Comparison of ENCODE assay signal across 8 mouse cellular contexts in the genomic region with DNA sequence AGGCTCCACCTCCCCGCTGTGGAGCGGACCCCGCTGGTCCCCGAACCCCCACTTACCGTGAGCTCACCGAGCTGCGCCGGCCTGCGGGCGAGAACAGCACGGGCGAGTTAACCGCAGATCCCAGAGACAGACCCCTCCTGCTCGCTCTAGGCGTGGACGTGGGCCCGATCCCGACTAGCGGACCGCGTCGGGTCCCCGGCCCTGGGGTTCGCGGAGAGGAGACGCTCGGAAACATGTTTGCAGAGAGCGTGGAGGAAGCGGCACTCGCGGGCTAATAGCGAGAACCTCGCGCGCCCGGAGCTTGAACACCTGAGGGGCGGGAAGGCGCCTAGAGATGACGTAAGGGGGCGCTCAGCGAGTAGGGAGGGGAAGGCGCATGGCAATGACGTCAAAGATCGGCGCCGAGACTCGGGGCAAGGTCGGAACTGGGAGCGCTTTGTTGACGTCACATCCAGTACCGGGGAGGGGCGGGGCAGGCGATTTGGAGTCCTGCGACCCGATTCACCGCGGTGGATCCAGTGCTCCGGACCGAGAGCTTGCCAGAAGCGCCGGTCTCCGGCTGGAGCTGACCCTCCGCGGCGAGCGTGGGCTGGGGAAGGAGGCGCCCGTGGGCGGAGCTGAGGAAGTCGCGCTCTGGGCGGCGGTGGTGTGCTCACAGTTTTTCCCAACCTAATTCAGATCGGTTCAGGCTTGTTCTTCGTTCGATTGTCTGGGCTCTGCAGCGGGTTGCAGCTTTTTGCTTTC. TPM values are rescaled to one million over a fixed set of nuclear protein-coding genes. Genes with fewer than 3 reads are reported as not detected.
A peak's percentile ranks its signal among the peaks of the same experiment; 100 is the strongest.
DNase-seq lines count a peak whose midpoint lies in the region; ATAC-seq and TF ChIP-seq lines count a peak whose summit lies in the region.

A gene (minus strand): TSS at position 324 of the 744 bp plus-strand sequence.

- WGBS in heart, embryonic 11.5 days (ENCODE audit: insufficient replicate concordance), result under 1% methylated on average over 77 of the region's 77 CpGs
- WGBS in kidney, embryonic 16.5 days, result under 1% methylated on average over 75 of the region's 77 CpGs
- WGBS in liver, adult 2 months, result under 1% methylated on average over 77 of the region's 77 CpGs

- ATAC-seq in heart, embryonic 11.5 days (replicated peaks; ENCODE audit: insufficient number of reproducible peaks, low FRiP score, low TSS enrichment), result peak; percentile 82
- ATAC-seq in kidney, embryonic 16.5 days (ENCODE audit: low FRiP score, low TSS enrichment), result peak; percentile 85

- no peak for TF ChIP-seq CTCF in C2C12 (IDR thresholded peaks at IDR 0.05; ENCODE audit: control insufficient read depth, insufficient read depth, insufficient read length)
- TF ChIP-seq CTCF in brain, embryonic 14.5 days (IDR thresholded peaks at IDR 0.05; ENCODE audit: borderline replicate concordance, extremely low read depth, insufficient read depth, insufficient read length), result no peak
- no peak for TF ChIP-seq CTCF in liver, adult 2 months (IDR thresholded peaks at IDR 0.05; ENCODE audit: low read depth, low read length)

- H3K4me2 ChIP-seq in heart, embryonic 11.5 days, result peak within 1 kb of the TSS; percentile 98
- peak within 1 kb of the TSS; percentile 99 for H3K4me2 ChIP-seq in kidney, embryonic 16.5 days (replicated peaks; ENCODE audit: low read depth, low read length)
- peak within 1 kb of the TSS; percentile 99 for H3K4me2 ChIP-seq in myocyte (ENCODE audit: low read depth)

- H3K4me1 ChIP-seq in erythroblast, embryonic 14.5 days (ENCODE audit: control insufficient read depth), result peaks cover 47% of the 10 kb centered on the region
- peaks cover 9% of the 10 kb centered on the region for H3K4me1 ChIP-seq in heart, embryonic 11.5 days (ENCODE audit: control insufficient read depth, insufficient read depth, low read length)
- peaks cover 11% of the 10 kb centered on the region for H3K4me1 ChIP-seq in kidney, embryonic 16.5 days (ENCODE audit: insufficient read depth, low read length)
- peaks cover 4% of the 10 kb centered on the region for H3K4me1 ChIP-seq in liver, adult 2 months (ENCODE audit: control insufficient read depth, insufficient read depth, low read length)

- peaks cover 21% of the 10 kb centered on the region for H3K79me3 ChIP-seq in C2C12 (ENCODE audit: low read depth)

- H3K36me3 ChIP-seq in C2C12 (ENCODE audit: control insufficient read depth, insufficient read depth) (peaks cover 22% of the 10 kb centered on the region), myocyte (ENCODE audit: control insufficient read depth, insufficient read depth) (peaks cover 5% of the 10 kb centered on the region)
- H3K36me3 ChIP-seq in erythroblast, embryonic 14.5 days (ENCODE audit: control insufficient read depth), result peaks cover 99% of the 10 kb centered on the region
- peaks cover 16% of the 10 kb centered on the region for H3K36me3 ChIP-seq in heart, embryonic 11.5 days (ENCODE audit: control insufficient read depth, insufficient read depth, low read length)
- peaks cover 23% of the 10 kb centered on the region for H3K36me3 ChIP-seq in kidney, embryonic 16.5 days (ENCODE audit: insufficient read depth, low read length)
- peaks cover 19% of the 10 kb centered on the region; the same call in 1 of the 2 replicates for H3K36me3 ChIP-seq in liver, adult 2 months (ENCODE audit: control insufficient read depth, insufficient read depth, low read length)
- peaks cover under 1% of the 10 kb centered on the region; the same call in 1 of the 2 replicates for H3K36me3 ChIP-seq in splenic B cell, adult 2 months (ENCODE audit: control insufficient read depth, insufficient read depth, low read length, poor library complexity, severe bottlenecking)

- H3K79me2 ChIP-seq in C2C12 (ENCODE audit: control insufficient read depth, insufficient read depth), result peaks cover 25% of the 10 kb centered on the region
- H3K79me2 ChIP-seq in liver, adult 2 months (ENCODE audit: control insufficient read depth, insufficient read depth, low read length), result no peaks in the 10 kb centered on the region
- peaks cover 18% of the 10 kb centered on the region for H3K79me2 ChIP-seq in myocyte (ENCODE audit: control insufficient read depth, insufficient read depth)

- DNase-seq in brain, embryonic 14.5 days (ENCODE audit: low read depth), result peak; percentile 99
- DNase-seq in liver, adult 2 months (ENCODE audit: extremely low read depth, low read depth, low spot score), result peak; percentile 90
- DNase-seq in splenic B cell, adult 2 months (ENCODE audit: low read depth, low spot score), result peak; percentile 100

- H3K27ac ChIP-seq in heart, embryonic 11.5 days (ENCODE audit: low read depth, low read length), result peak within 1 kb of the TSS; percentile 86
- peak within 1 kb of the TSS; percentile 79 for H3K27ac ChIP-seq in kidney, embryonic 16.5 days (ENCODE audit: low read length)
- H3K27ac ChIP-seq in liver, adult 2 months (replicated peaks; ENCODE audit: insufficient read depth, low read depth, low read length), result peak within 1 kb of the TSS; percentile 72

- H3K9me3 ChIP-seq in erythroblast, embryonic 14.5 days (ENCODE audit: control insufficient read depth, low read length), result no peaks in the 10 kb centered on the region
- H3K9me3 ChIP-seq in heart, embryonic 11.5 days (replicated peaks; ENCODE audit: control insufficient read depth, low read length), result no peaks in the 10 kb centered on the region
- no peaks in the 10 kb centered on the region for H3K9me3 ChIP-seq in kidney, embryonic 16.5 days (ENCODE audit: low read length)

- peak within 1 kb of the TSS; percentile 92 for H3ac ChIP-seq in C2C12 (ENCODE audit: control insufficient read depth, insufficient read length, low read depth)
- peak within 1 kb of the TSS; percentile 14 for H3ac ChIP-seq in myocyte (ENCODE audit: control insufficient read depth, insufficient read length)

- H3K9ac ChIP-seq in heart, embryonic 11.5 days (ENCODE audit: low read depth, low read length), result peak within 1 kb of the TSS; percentile 91
- peak within 1 kb of the TSS; percentile 79 for H3K9ac ChIP-seq in kidney, embryonic 16.5 days (replicated peaks; ENCODE audit: low read length)
- peak within 1 kb of the TSS; percentile 90 for H3K9ac ChIP-seq in liver, adult 2 months (ENCODE audit: low read depth, low read length)

- H3K4me3 ChIP-seq in C2C12 (ENCODE audit: insufficient read depth, poor library complexity, severe bottlenecking) (peak within 1 kb of the TSS; percentile 98), myocyte (peak within 1 kb of the TSS; percentile 87)
- H3K4me3 ChIP-seq in erythroblast, embryonic 14.5 days (replicated peaks), result peak within 1 kb of the TSS; percentile 94
- H3K4me3 ChIP-seq in heart, embryonic 11.5 days (ENCODE audit: low read depth, low read length), result peak within 1 kb of the TSS; percentile 99
- peak within 1 kb of the TSS; percentile 88 for H3K4me3 ChIP-seq in kidney, embryonic 16.5 days (ENCODE audit: low read length)
- peak within 1 kb of the TSS; percentile 99 for H3K4me3 ChIP-seq in liver, adult 2 months (ENCODE audit: insufficient read depth, low read depth, low read length)

- peak; percentile 62; the same call in 1 of the 2 replicates for TF ChIP-seq POLR2A in brain, embryonic 14.5 days (IDR thresholded peaks at IDR 0.05; ENCODE audit: borderline replicate concordance, extremely low read depth, insufficient read depth, insufficient read length, poor library complexity, severe bottlenecking)
- TF ChIP-seq POLR2A in liver, adult 2 months (IDR thresholded peaks at IDR 0.05; ENCODE audit: extremely low read depth, insufficient read depth, low read length), result peak; percentile 59; the same call in 1 of the 2 replicates
- peak; percentile 72 for TF ChIP-seq POLR2A in myocyte (IDR thresholded peaks at IDR 0.05; ENCODE audit: insufficient read length, low read depth)

- no peaks in the 10 kb centered on the region for H3K27me3 ChIP-seq in C2C12 (ENCODE audit: control insufficient read depth, insufficient read depth, insufficient read length)
- H3K27me3 ChIP-seq in erythroblast, embryonic 14.5 days (ENCODE audit: control insufficient read depth), result no peaks in the 10 kb centered on the region
- H3K27me3 ChIP-seq in heart, embryonic 11.5 days (ENCODE audit: control insufficient read depth, insufficient read depth, low read length), result no peaks in the 10 kb centered on the region
- no peaks in the 10 kb centered on the region for H3K27me3 ChIP-seq in kidney, embryonic 16.5 days (ENCODE audit: insufficient read depth, low read length)
- no peaks in the 10 kb centered on the region for H3K27me3 ChIP-seq in liver, adult 2 months (ENCODE audit: control insufficient read depth, insufficient read depth, low read length)
- H3K27me3 ChIP-seq in myocyte (ENCODE audit: control insufficient read depth, insufficient read depth, insufficient read length), result no peaks in the 10 kb centered on the region
- no peaks in the 10 kb centered on the region for H3K27me3 ChIP-seq in splenic B cell, adult 2 months (ENCODE audit: control insufficient read depth, insufficient read depth, low read length, poor library complexity, severe bottlenecking)

TF ChIP-seq in C2C12, 6 proteins besides CTCF, POLR2A, EP300 and RAD21:
- TF ChIP-seq FOSL1 (IDR thresholded peaks at IDR 0.05; ENCODE audit: insufficient read depth, low read length, poor library complexity, severe bottlenecking) (no peak), MAX (IDR thresholded peaks at IDR 0.05) (peak; percentile 88), CEBPB (IDR thresholded peaks at IDR 0.05; ENCODE audit: low read depth) (no peak)

TF ChIP-seq in myocyte, 11 proteins besides CTCF, POLR2A, EP300 and RAD21 (continues in another document):
- TF ChIP-seq TCF12 (IDR thresholded peaks at IDR 0.05; ENCODE audit: insufficient read depth, poor library complexity, severe bottlenecking) (no peak), MAX (IDR thresholded peaks at IDR 0.05; ENCODE audit: low read depth) (no peak), MYOD1 (IDR thresholded peaks at IDR 0.05; ENCODE audit: control insufficient read depth in 1 of 3, insufficient read length in 2 of 3, low read depth in 2 of 3) (no peak), MYOG (IDR thresholded peaks at IDR 0.05; ENCODE audit: control insufficient read depth in 1 of 3, insufficient read depth in 1 of 3, insufficient read length in 2 of 3, low read depth in 2 of 3) (peak in 2 of 3 experiments; percentile 1 to 13), E2F4 (IDR thresholded peaks at IDR 0.05; ENCODE audit: insufficient read depth) (peak; percentile 96), REST (IDR thresholded peaks at IDR 0.05; ENCODE audit: insufficient read depth, insufficient read length) (no peak), POLR2AphosphoS2 (IDR thresholded peaks at IDR 0.05; ENCODE audit: insufficient read length, low read depth) (peak; percentile 71), SRF (IDR thresholded peaks at IDR 0.05; ENCODE audit: control insufficient read depth, insufficient read length, low read depth) (peak; percentile 96)

RNA-seq across cellular contexts. Expression of the gene that starts here (rescaled TPM):
- polyA plus RNA-seq in C2C12 (2012; fragmentation: generic; extraction: Trizol) (19.7 TPM), myocyte (2012; fragmentation: generic; extraction: Trizol) (11.7 TPM)
- 20.9 and 23.2 TPM in 2 replicates for polyA plus RNA-seq in brain, embryonic 14.5 days (2012; rRNA removed)
- polyA plus RNA-seq in erythroblast, embryonic 14.5 days (2012), result 0.49 and 0.92 TPM in 2 replicates
- 31.5 and 32.5 TPM in 2 replicates for polyA plus RNA-seq in heart, embryonic 11.5 days (2014; fragmentation: Nextera tagmentation; extraction: Ambion mirVana)
- polyA plus RNA-seq in kidney, embryonic 16.5 days (2015; fragmentation: Nextera tagmentation; extraction: Ambion mirVana), result 34.5 and 42.4 TPM in 2 replicates
- total RNA-seq in liver, adult 2 months (2014; rRNA removed), result 5.4 and 7.1 TPM in 2 replicates
- 3.1 and 3.2 TPM in 2 replicates for polyA plus RNA-seq in liver, adult 2 months (2012; rRNA removed)

Comparison
In these comparisons a context has a peak if more than half of its experiments do, and no peak if none do; other contexts are left out.
1. Peak in every context shown above with its lines: DNase-seq, ATAC-seq, H3K4me3 ChIP-seq and H3K27ac ChIP-seq.